Comparison of ENCODE assay signal across 14 mouse cellular contexts in the genomic region with DNA sequence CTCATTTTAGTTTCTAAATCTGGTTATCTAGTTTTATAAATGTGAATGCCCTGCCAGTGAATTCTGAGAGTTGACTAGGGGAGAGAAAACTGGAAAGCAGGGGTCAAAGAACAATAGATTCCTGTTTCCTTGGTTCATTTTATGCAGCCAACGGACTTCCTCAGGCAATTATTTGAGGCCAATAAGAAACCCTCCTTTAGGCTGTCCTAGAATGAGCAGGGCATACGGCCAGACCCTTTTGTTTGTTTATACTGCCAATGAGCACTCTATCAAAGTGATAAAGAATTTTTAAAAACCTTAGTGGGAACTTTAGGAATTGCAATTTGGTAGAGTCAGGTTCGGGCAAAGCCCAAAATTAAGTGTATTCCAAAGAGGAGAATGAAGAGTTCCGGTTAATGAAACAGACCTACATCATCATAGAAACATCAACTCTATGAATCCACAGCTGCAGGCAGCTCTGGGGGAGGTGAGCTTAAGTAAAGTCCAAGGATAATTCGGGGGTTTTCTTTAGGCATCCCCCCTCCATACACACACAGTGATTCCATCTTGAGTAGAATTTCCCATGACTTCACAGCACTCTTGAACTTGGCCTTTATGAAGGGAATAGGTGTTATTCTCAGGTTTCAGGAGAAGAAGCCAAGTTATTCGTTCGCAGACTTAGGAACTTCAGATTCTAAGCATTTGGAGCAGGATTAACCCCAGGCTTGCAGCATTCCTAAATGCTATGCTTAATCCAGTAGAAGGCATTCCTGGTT. TPM values are rescaled to one million over a fixed set of nuclear protein-coding genes. Genes with fewer than 3 reads are reported as not detected.
DNase-seq lines count a peak whose midpoint lies in the region; ATAC-seq lines count a peak whose summit lies in the region.
"Had no signal": no experiment of that assay in that cellular context is flagged by ENCODE, and none has a peak within 500 bp of the region (broad histone marks: within the 10 kb centered on the region; RNA-seq: fewer than 3 reads in every experiment).

No protein-coding gene starts in this region.

- H3K4me1 ChIP-seq in heart, embryonic 14.5 days (ENCODE audit: control insufficient read depth in 2 of 2, insufficient read depth in 2 of 2, low read length in 2 of 2): peaks cover 3 to 9% of the 10 kb centered on the region in 2 experiments; a peak in 3 of 4 replicates
- peaks cover 22% of the 10 kb centered on the region for H3K4me1 ChIP-seq in embryonic facial prominence, embryonic 14.5 days (ENCODE audit: control insufficient read depth, insufficient read depth, low read length)
- H3K4me1 ChIP-seq in kidney, embryonic 15.5 days: peaks cover 24% of the 10 kb centered on the region
- H3K4me1 ChIP-seq in lung, embryonic 15.5 days: peaks cover 16% of the 10 kb centered on the region

- H3K27ac ChIP-seq in heart, embryonic 14.5 days (replicated peaks in 1 of 2; ENCODE audit: control insufficient read depth in 1 of 2, insufficient read depth in 1 of 2, low read depth in 2 of 2, low read length in 2 of 2): peak overlapping the region; percentile 69 to 77
- peak overlapping the region; percentile 41; the same call in 1 of the 2 replicates for H3K27ac ChIP-seq in embryonic facial prominence, embryonic 14.5 days (replicated peaks; ENCODE audit: low read depth, low read length)
- peak overlapping the region; percentile 78 for H3K27ac ChIP-seq in kidney, embryonic 15.5 days
- H3K27ac ChIP-seq in lung, embryonic 15.5 days: 0 out of 2 replicates have a peak overlapping the region, but pooled peaks have one; percentile 30
- H3K27ac ChIP-seq: midbrain, embryonic 10.5 days had no signal

- H3K9ac ChIP-seq in heart, embryonic 14.5 days (ENCODE audit: low read length): no peak overlapping the region
- H3K9ac ChIP-seq in embryonic facial prominence, embryonic 14.5 days (ENCODE audit: low read depth, low read length): no peak overlapping the region
- no peak overlapping the region for H3K9ac ChIP-seq in kidney, embryonic 15.5 days
- no peak overlapping the region for H3K9ac ChIP-seq in lung, embryonic 15.5 days

- no peaks in the 10 kb centered on the region for H3K36me3 ChIP-seq in heart, embryonic 14.5 days (ENCODE audit: control insufficient read depth, insufficient read depth, low read length)
- H3K36me3 ChIP-seq in embryonic facial prominence, embryonic 14.5 days (ENCODE audit: control insufficient read depth, insufficient read depth, low read length): no peaks in the 10 kb centered on the region
- H3K36me3 ChIP-seq in kidney, embryonic 15.5 days: no peaks in the 10 kb centered on the region
- H3K36me3 ChIP-seq in lung, embryonic 15.5 days: no peaks in the 10 kb centered on the region
- H3K36me3 ChIP-seq: midbrain, embryonic 10.5 days had no signal

- H3K4me2 ChIP-seq in heart, embryonic 14.5 days (ENCODE audit: low read length): no peak overlapping the region
- H3K4me2 ChIP-seq in embryonic facial prominence, embryonic 14.5 days (ENCODE audit: low read depth, low read length): no peak overlapping the region
- H3K4me2 ChIP-seq in kidney, embryonic 15.5 days: no peak overlapping the region
- H3K4me2 ChIP-seq in lung, embryonic 15.5 days: 0 out of 2 replicates have a peak overlapping the region, but pooled peaks have one; percentile 1

- H3K4me3 ChIP-seq in heart, embryonic 14.5 days (ENCODE audit: control insufficient read depth in 1 of 2, insufficient read depth in 1 of 2, low read depth in 1 of 2, low read length in 2 of 2): no peak overlapping the region
- no peak overlapping the region for H3K4me3 ChIP-seq in embryonic facial prominence, embryonic 14.5 days (ENCODE audit: low read depth, low read length)
- H3K4me3 ChIP-seq in kidney, embryonic 15.5 days (replicated peaks): no peak overlapping the region
- H3K4me3 ChIP-seq in lung, embryonic 15.5 days: no peak overlapping the region
- H3K4me3 ChIP-seq: midbrain, embryonic 10.5 days had no signal

- WGBS in heart, embryonic 14.5 days: 52% methylated on average over 7 of the region's 7 CpGs
- WGBS in embryonic facial prominence, embryonic 14.5 days: 39% methylated on average over 7 of the region's 7 CpGs
- WGBS in kidney, embryonic 15.5 days: 43% methylated on average over 7 of the region's 7 CpGs
- 38% methylated on average over 7 of the region's 7 CpGs for WGBS in lung, embryonic 15.5 days

- ATAC-seq in heart, embryonic 14.5 days (ENCODE audit: insufficient number of reproducible peaks, insufficient read depth, low FRiP score, low read depth): no peak
- peak; percentile 86 for ATAC-seq in embryonic facial prominence, embryonic 14.5 days (ENCODE audit: low read depth)
- no peak for ATAC-seq in kidney, embryonic 15.5 days (replicated peaks; ENCODE audit: low FRiP score)
- ATAC-seq in lung, embryonic 15.5 days (ENCODE audit: borderline replicate concordance, extremely low read depth, low FRiP score, low TSS enrichment): no peak
- ATAC-seq: inflammation-experienced regulatory T-cells, adult 6 months had no signal

- H3K9me3 ChIP-seq in heart, embryonic 14.5 days (ENCODE audit: control insufficient read depth, low read length): no peaks in the 10 kb centered on the region
- H3K9me3 ChIP-seq in embryonic facial prominence, embryonic 14.5 days (ENCODE audit: control insufficient read depth, low read length): no peaks in the 10 kb centered on the region
- H3K9me3 ChIP-seq in kidney, embryonic 15.5 days (replicated peaks): no peaks in the 10 kb centered on the region
- no peaks in the 10 kb centered on the region for H3K9me3 ChIP-seq in lung, embryonic 15.5 days
- H3K9me3 ChIP-seq: midbrain, embryonic 10.5 days had no signal

- no peak for DNase-seq in heart, adult 11 months
- DNase-seq in embryonic facial prominence, embryonic 14.5 days (ENCODE audit: low spot score): peak; percentile 88
- DNase-seq in spleen, postnatal 4 days (ENCODE audit: low spot score in 2 of 2): no peak
- no peak for DNase-seq in layer of hippocampus, adult 8-10 months (ENCODE audit: low spot score in 2 of 2)
- DNase-seq in layer of hippocampus, adult 18-20 months (ENCODE audit: low spot score in 2 of 2): no peak
- DNase-seq: cerebellum, postnatal 36 days; gastrocnemius, postnatal 10 days had no signal

- H3K27me3 ChIP-seq in heart, embryonic 14.5 days (ENCODE audit: control insufficient read depth, insufficient read depth, low read length): no peaks in the 10 kb centered on the region
- no peaks in the 10 kb centered on the region for H3K27me3 ChIP-seq in embryonic facial prominence, embryonic 14.5 days (replicated peaks; ENCODE audit: control insufficient read depth, insufficient read depth, low read length)
- no peaks in the 10 kb centered on the region for H3K27me3 ChIP-seq in kidney, embryonic 15.5 days
- no peaks in the 10 kb centered on the region for H3K27me3 ChIP-seq in lung, embryonic 15.5 days
- H3K27me3 ChIP-seq: CH12.LX had no signal

RNA-seq across cellular contexts. Expression of a gene that starts 46.4 kb away (rescaled TPM):
- 0.16 TPM in 1 of 2 replicates, not detected in the other for polyA plus RNA-seq in heart, embryonic 14.5 days (2014; fragmentation: Nextera tagmentation; extraction: Ambion mirVana)
- 0.28 TPM in 1 of 2 replicates, not detected in the other for polyA plus RNA-seq in embryonic facial prominence, embryonic 14.5 days (2014; fragmentation: Nextera tagmentation; extraction: Ambion mirVana)
- polyA plus RNA-seq in kidney, embryonic 15.5 days (2015; fragmentation: Nextera tagmentation; extraction: Ambion mirVana): not detected in 2 replicates
- not detected in 2 replicates for polyA plus RNA-seq in lung, embryonic 15.5 days (2015; fragmentation: Nextera tagmentation; extraction: Ambion mirVana)
- total RNA-seq in layer of hippocampus, adult 8-10 months (2022): not detected
- total RNA-seq in layer of hippocampus, adult 18-20 months (2021): not detected
- total RNA-seq: gastrocnemius, postnatal 10 days; left cerebral cortex, postnatal 25 days had no signal
- polyA plus RNA-seq: inflammation-experienced regulatory T-cells, adult 6 months; midbrain, embryonic 10.5 days had no signal
